Mouse (Mus musculus) megakaryocyte, embryonic 14.5 days (primary cell): ENCODE results near the gene Wdr74.

Experiments
- FLI1 ChIP-seq: IDR thresholded peaks from 2 replicates; pipeline ENCODE4 v1.6.1; 2012; ENCODE audit warnings: low read length, inconsistent platforms, mixed read lengths
- GATA1 ChIP-seq: IDR thresholded peaks from 3 replicates; pipeline ENCODE4 v1.6.1; 2012; ENCODE audit warnings: mixed read lengths, low read length, inconsistent platforms, borderline replicate concordance

GRCm38 (mm10) chr19:8711949-8712869 lies 23.4 kb upstream of the Wdr74 start:
- no peak for TF ChIP-seq GATA1
- TF ChIP-seq FLI1: no peak
